Mouse (Mus musculus): ENCODE measurements around the gene S1pr5. TPM values are rescaled to one million over a fixed set of nuclear protein-coding genes. Genes with fewer than 3 reads are reported as not detected.
"Not testable (repeated sequence)": the region's sequence is repeated elsewhere in the genome, so short reads cannot be mapped to it uniquely, and the experiment has no call there.

S1pr5 gene
- polyA plus RNA-seq (2016; fragmentation: Nextera tagmentation; extraction: Ambion mirVana), result 0.10 and 0.19 TPM in 2 replicates

- Histone ChIP-seq H3K9ac (peak within 1 kb of the TSS; percentile 59), H3K36me3 (no peaks in the 10 kb centered on the region), H3K27ac (ENCODE audit: poor library complexity, severe bottlenecking) (no peak within 1 kb of the TSS), H3K4me2 (peak within 1 kb of the TSS; percentile 73), H3K4me1 (replicated peaks) (peaks cover 24% of the 10 kb centered on the region), H3K27me3 (replicated peaks) (peaks cover 94% of the 10 kb centered on the region), H3K4me3 (peak within 1 kb of the TSS; percentile 47), H3K9me3 (replicated peaks) (no peaks in the 10 kb centered on the region)
- WGBS, result under 1% methylated on average over 30 of the region's 30 CpGs
- ATAC-seq (ENCODE audit: insufficient number of reproducible peaks, low FRiP score), result 0 out of 2 replicates have a peak, but pooled peaks have one; percentile 22
These were observed at the start of gene S1pr5 for GRCm38 (mm10) chr9:21248326-21248725. TSS of gene S1pr5 (minus strand) at chr9:21248443.

- no peak overlapping the region for H3K9ac ChIP-seq
- H3K27ac ChIP-seq (ENCODE audit: poor library complexity, severe bottlenecking), result no peak overlapping the region
- 91% methylated on average over 3 of the region's 3 CpGs for WGBS
- H3K9me3 ChIP-seq (replicated peaks), result no peaks in the 10 kb centered on the region
- no peak overlapping the region for H3K4me2 ChIP-seq
- peaks cover 7% of the 10 kb centered on the region; the same call in 1 of the 2 replicates for H3K36me3 ChIP-seq
- H3K27me3 ChIP-seq (replicated peaks), result no peaks in the 10 kb centered on the region
- no peak overlapping the region for H3K4me3 ChIP-seq
- peaks cover 18% of the 10 kb centered on the region for H3K4me1 ChIP-seq (replicated peaks)
- no peak for ATAC-seq (ENCODE audit: insufficient number of reproducible peaks, low FRiP score)
These were observed 44.0 kb upstream of the S1pr5 start for GRCm38 (mm10) chr9:21292271-21292670.

- Histone ChIP-seq H3K4me2 (peak overlapping the region; percentile 65), H3K27ac (ENCODE audit: poor library complexity, severe bottlenecking) (peak overlapping the region; percentile 85), H3K4me1 (replicated peaks) (peaks cover 22% of the 10 kb centered on the region), H3K4me3 (peak overlapping the region; percentile 45), H3K9ac (peak overlapping the region; percentile 62)
- not testable (repeated sequence) for H3K9me3 ChIP-seq (replicated peaks); H3K27me3 ChIP-seq (replicated peaks); H3K36me3 ChIP-seq; ATAC-seq (ENCODE audit: insufficient number of reproducible peaks, low FRiP score)
- WGBS, result 14% methylated on average over 7 of the region's 7 CpGs
These were observed 43.6 kb upstream of the S1pr5 start for GRCm38 (mm10) chr9:21291868-21292267.

GRCm38 (mm10) chr9:21291022-21291787 is 43.0 kb upstream of the S1pr5 start, which contains the start of gene Cdkn2d:
TSS of gene Cdkn2d (minus strand) at chr9:21291407.
- Histone ChIP-seq H3K4me2 (peak within 1 kb of the TSS; percentile 87), H3K4me1 (replicated peaks) (peaks cover 29% of the 10 kb centered on the region), H3K36me3 (peaks cover 7% of the 10 kb centered on the region; the same call in 1 of the 2 replicates), H3K4me3 (peak within 1 kb of the TSS; percentile 65), H3K9me3 (replicated peaks) (no peaks in the 10 kb centered on the region), H3K27ac (ENCODE audit: poor library complexity, severe bottlenecking) (peak within 1 kb of the TSS; percentile 85), H3K27me3 (replicated peaks) (no peaks in the 10 kb centered on the region), H3K9ac (peak within 1 kb of the TSS; percentile 78)
- peak; percentile 95 for ATAC-seq (ENCODE audit: insufficient number of reproducible peaks, low FRiP score)
- WGBS, result under 1% methylated on average over 49 of the region's 51 CpGs

GRCm38 (mm10) chr9:21290589-21290988 is 42.3 kb upstream of the S1pr5 start:
- H3K4me3 ChIP-seq, result peak overlapping the region; percentile 65
- H3K9ac ChIP-seq, result peak overlapping the region; percentile 78
- peaks cover 8% of the 10 kb centered on the region for H3K36me3 ChIP-seq
- peak overlapping the region; percentile 87 for H3K4me2 ChIP-seq
- no peaks in the 10 kb centered on the region for H3K9me3 ChIP-seq (replicated peaks)
- WGBS, result 1% methylated on average over 20 of the region's 20 CpGs
- peak overlapping the region; percentile 77 for H3K27ac ChIP-seq (ENCODE audit: poor library complexity, severe bottlenecking)
- no peak for ATAC-seq (ENCODE audit: insufficient number of reproducible peaks, low FRiP score)
- peaks cover 29% of the 10 kb centered on the region for H3K4me1 ChIP-seq (replicated peaks)
- no peaks in the 10 kb centered on the region for H3K27me3 ChIP-seq (replicated peaks)

GRCm38 (mm10) chr9:21289337-21289671 is 41.1 kb upstream of the S1pr5 start:
- Histone ChIP-seq H3K4me3 (peak overlapping the region; percentile 65), H3K9me3 (replicated peaks) (no peaks in the 10 kb centered on the region), H3K36me3 (peaks cover 19% of the 10 kb centered on the region), H3K27me3 (replicated peaks) (no peaks in the 10 kb centered on the region), H3K4me1 (replicated peaks) (peaks cover 29% of the 10 kb centered on the region), H3K27ac (ENCODE audit: poor library complexity, severe bottlenecking) (peak overlapping the region; percentile 84), H3K9ac (peak overlapping the region; percentile 57; the same call in 1 of the 2 replicates), H3K4me2 (peak overlapping the region; percentile 87)
- WGBS, result 85% methylated on average over 2 of the region's 2 CpGs
- no peak for ATAC-seq (ENCODE audit: insufficient number of reproducible peaks, low FRiP score)

- Histone ChIP-seq H3K9me3 (replicated peaks) (no peaks in the 10 kb centered on the region), H3K36me3 (peaks cover 26% of the 10 kb centered on the region), H3K27ac (ENCODE audit: poor library complexity, severe bottlenecking) (peak overlapping the region; percentile 84), H3K4me1 (replicated peaks) (peaks cover 29% of the 10 kb centered on the region), H3K27me3 (replicated peaks) (no peaks in the 10 kb centered on the region), H3K4me2 (peak overlapping the region; percentile 87), H3K4me3 (peak overlapping the region; percentile 65), H3K9ac (peak overlapping the region; percentile 57)
- whole genome bisulfite sequencing, result 70% methylated on average over 13 of the region's 13 CpGs
- no peak for ATAC-seq (ENCODE audit: insufficient number of reproducible peaks, low FRiP score)
These were observed 40.4 kb upstream of the S1pr5 start for GRCm38 (mm10) chr9:21288404-21289336.

- under 1% methylated on average over 59 of the region's 59 CpGs for WGBS
These were observed 39.5 kb upstream of the S1pr5 start, which contains the start of gene Kri1 for GRCm38 (mm10) chr9:21287571-21288402. TSS of gene Kri1 (minus strand) at chr9:21287969.

GRCm38 (mm10) chr9:21286753-21287152 is 38.5 kb upstream of the S1pr5 start:
- Histone ChIP-seq H3K4me3 (peak overlapping the region; percentile 65), H3K4me2 (peak overlapping the region; percentile 87), H3K36me3 (peaks cover 40% of the 10 kb centered on the region), H3K9me3 (replicated peaks) (no peaks in the 10 kb centered on the region), H3K27me3 (replicated peaks) (no peaks in the 10 kb centered on the region), H3K27ac (ENCODE audit: poor library complexity, severe bottlenecking) (peak overlapping the region; percentile 84; the same call in 1 of the 2 replicates), H3K4me1 (replicated peaks) (peaks cover 29% of the 10 kb centered on the region), H3K9ac (peak overlapping the region; percentile 78)
- WGBS, result 43% methylated on average over 3 of the region's 3 CpGs
- ATAC-seq (ENCODE audit: insufficient number of reproducible peaks, low FRiP score), result no peak

More at GRCm38 (mm10) chr9:21287571-21288402, 39.5 kb upstream of the S1pr5 start, which contains the start of gene Kri1:
- Histone ChIP-seq H3K4me3 (peak within 1 kb of the TSS; percentile 65), H3K36me3 (peaks cover 31% of the 10 kb centered on the region), H3K27ac (ENCODE audit: poor library complexity, severe bottlenecking) (peak within 1 kb of the TSS; percentile 84), H3K4me1 (replicated peaks) (peaks cover 29% of the 10 kb centered on the region), H3K27me3 (replicated peaks) (no peaks in the 10 kb centered on the region), H3K9ac (peak within 1 kb of the TSS; percentile 78), H3K4me2 (peak within 1 kb of the TSS; percentile 87), H3K9me3 (replicated peaks) (no peaks in the 10 kb centered on the region)
- ATAC-seq (ENCODE audit: insufficient number of reproducible peaks, low FRiP score), result peak; percentile 82

GRCm38 (mm10) chr9:21283994-21284393 is 35.8 kb upstream of the S1pr5 start:
- no peak for ATAC-seq (ENCODE audit: insufficient number of reproducible peaks, low FRiP score)
- Histone ChIP-seq H3K9ac (no peak overlapping the region), H3K9me3 (replicated peaks) (no peaks in the 10 kb centered on the region), H3K36me3 (peaks cover 67% of the 10 kb centered on the region), H3K27me3 (replicated peaks) (no peaks in the 10 kb centered on the region), H3K4me3 (no peak overlapping the region), H3K4me1 (replicated peaks) (peaks cover 22% of the 10 kb centered on the region), H3K27ac (ENCODE audit: poor library complexity, severe bottlenecking) (no peak overlapping the region), H3K4me2 (no peak overlapping the region)
- 90% methylated on average over 3 of the region's 3 CpGs for WGBS
